Mouse (Mus musculus): Measurements from ENCODE around the gene Epha2. TPM values are rescaled to one million over a fixed set of nuclear protein-coding genes. Genes with fewer than 3 reads are reported as not detected.

Gene Epha2
- total RNA-seq, 1 experiment, result 256 TPM

DNA sequence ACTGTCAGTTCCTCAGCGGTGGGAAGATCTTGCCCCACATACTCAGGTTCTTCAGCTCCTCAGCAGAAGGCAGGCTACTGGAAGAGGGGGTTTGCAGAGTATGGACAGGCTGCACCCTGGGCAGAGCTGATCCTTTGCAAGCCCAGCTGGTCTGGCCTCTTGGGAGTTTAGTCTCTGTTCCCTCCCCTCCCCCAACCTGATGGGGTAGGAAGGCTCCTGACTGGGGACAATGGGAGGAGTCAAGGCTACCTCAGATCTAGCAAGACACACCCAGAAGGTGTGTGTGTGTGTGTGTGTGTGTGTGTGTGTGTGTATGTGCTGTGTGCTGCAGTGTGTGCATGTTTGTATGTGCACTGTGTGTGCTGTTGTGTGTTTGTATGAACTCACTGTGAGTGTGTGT is 37.8 kb downstream of the Epha2 start:
- H3K36me3 ChIP-seq (ENCODE audit: control insufficient read depth, insufficient read depth, low read length, poor library complexity, severe bottlenecking), result no peaks in the 10 kb centered on the region
- no peak overlapping the region for H3K9ac ChIP-seq (ENCODE audit: insufficient read depth, low read depth, low read length, poor library complexity, severe bottlenecking)
- no peaks in the 10 kb centered on the region for H3K9me3 ChIP-seq (ENCODE audit: control insufficient read depth, insufficient read depth, low read depth, low read length)
- peak; percentile 75 for DNase-seq (ENCODE audit: low read depth, low spot score)
- H3K27ac ChIP-seq (ENCODE audit: insufficient read depth, low read depth, low read length, poor library complexity, severe bottlenecking), result no peak overlapping the region; the same call in 1 of the 2 replicates
- H3K4me3 ChIP-seq (ENCODE audit: insufficient read depth in 1 of 2, low read depth in 1 of 2, low read length in 2 of 2, poor library complexity in 1 of 2, severe bottlenecking in 1 of 2), result peak overlapping the region; percentile 5 to 47; a peak in 1 of 4 replicates
- in situ Hi-C loops (cut with MboI; ENCODE audit: low sequenced_read_pairs in 2 of 2, unreplicated experiment in 2 of 2), result no loop called here
- peaks cover 13 to 43% of the 10 kb centered on the region in 2 experiments for H3K4me1 ChIP-seq (ENCODE audit: control insufficient read depth in 2 of 2, insufficient read depth in 2 of 2, low read length in 2 of 2, poor library complexity in 1 of 2)
- TF ChIP-seq MAFK (IDR thresholded peaks at IDR 0.05; ENCODE audit: insufficient read depth, low read depth, low read length), result no peak
- TF ChIP-seq HCFC1 (IDR thresholded peaks at IDR 0.05; ENCODE audit: borderline replicate concordance, insufficient read depth, low read length), result no peak

DNA sequence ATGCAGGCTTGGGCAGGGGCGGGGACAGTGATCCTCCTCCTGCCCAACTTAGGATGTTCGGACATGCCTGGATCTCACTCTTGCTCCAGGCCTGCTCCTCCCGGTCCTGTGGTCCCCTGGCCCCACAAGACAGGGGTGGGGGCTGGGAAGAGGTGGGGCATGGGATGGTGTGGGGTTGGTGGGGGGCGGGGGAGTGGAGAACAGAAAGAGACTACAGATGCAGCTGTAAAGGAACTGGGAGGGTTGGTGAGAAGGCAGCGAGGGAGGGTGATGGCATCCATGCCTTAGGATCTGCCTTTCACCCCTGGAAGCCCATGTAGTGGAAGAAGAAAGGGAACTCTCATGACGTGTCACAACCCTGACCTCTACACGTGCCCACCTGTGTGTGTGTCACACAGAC is 40.4 kb downstream of the Epha2 start:
- Histone ChIP-seq H3K36me3 (ENCODE audit: control insufficient read depth, insufficient read depth, low read length, poor library complexity, severe bottlenecking) (no peaks in the 10 kb centered on the region), H3K4me3 (ENCODE audit: insufficient read depth in 1 of 2, low read depth in 1 of 2, low read length in 2 of 2, poor library complexity in 1 of 2, severe bottlenecking in 1 of 2) (no peak overlapping the region), H3K9me3 (ENCODE audit: control insufficient read depth, insufficient read depth, low read depth, low read length) (no peaks in the 10 kb centered on the region), H3K27ac (ENCODE audit: insufficient read depth, low read depth, low read length, poor library complexity, severe bottlenecking) (no peak overlapping the region), H3K4me1 (ENCODE audit: control insufficient read depth in 2 of 2, insufficient read depth in 2 of 2, low read length in 2 of 2, poor library complexity in 1 of 2) (peaks cover 13 to 26% of the 10 kb centered on the region in 2 experiments), H3K9ac (ENCODE audit: insufficient read depth, low read depth, low read length, poor library complexity, severe bottlenecking) (no peak overlapping the region)
- in situ Hi-C loops (cut with MboI; ENCODE audit: low sequenced_read_pairs in 2 of 2, unreplicated experiment in 2 of 2), result no loop called here
- no peak for DNase-seq (ENCODE audit: low read depth, low spot score)
- TF ChIP-seq MAFK (IDR thresholded peaks at IDR 0.05; ENCODE audit: insufficient read depth, low read depth, low read length), result no peak
- no peak for TF ChIP-seq ZNF384 (IDR thresholded peaks at IDR 0.05; ENCODE audit: low read depth, low read length)
- no peak for TF ChIP-seq CHD2 (IDR thresholded peaks at IDR 0.05; ENCODE audit: low read depth, low read length)
- TF ChIP-seq ZC3H11A (IDR thresholded peaks at IDR 0.05; ENCODE audit: borderline replicate concordance, low read depth, low read length), result no peak
- no peak for TF ChIP-seq HCFC1 (IDR thresholded peaks at IDR 0.05; ENCODE audit: borderline replicate concordance, insufficient read depth, low read length)

- Histone ChIP-seq H3K27ac (ENCODE audit: insufficient read depth, low read depth, low read length, poor library complexity, severe bottlenecking) (no peak overlapping the region), H3K9me3 (ENCODE audit: control insufficient read depth, insufficient read depth, low read depth, low read length) (no peaks in the 10 kb centered on the region), H3K4me3 (ENCODE audit: insufficient read depth in 1 of 2, low read depth in 1 of 2, low read length in 2 of 2, poor library complexity in 1 of 2, severe bottlenecking in 1 of 2) (no peak overlapping the region), H3K4me1 (ENCODE audit: control insufficient read depth in 2 of 2, insufficient read depth in 2 of 2, low read length in 2 of 2, poor library complexity in 1 of 2) (peaks cover 13 to 23% of the 10 kb centered on the region in 2 experiments), H3K9ac (ENCODE audit: insufficient read depth, low read depth, low read length, poor library complexity, severe bottlenecking) (no peak overlapping the region), H3K36me3 (ENCODE audit: control insufficient read depth, insufficient read depth, low read length, poor library complexity, severe bottlenecking) (no peaks in the 10 kb centered on the region)
- TF ChIP-seq HCFC1 (IDR thresholded peaks at IDR 0.05; ENCODE audit: borderline replicate concordance, insufficient read depth, low read length) (no peak), MAFK (IDR thresholded peaks at IDR 0.05; ENCODE audit: insufficient read depth, low read depth, low read length) (no peak), ZNF384 (IDR thresholded peaks at IDR 0.05; ENCODE audit: low read depth, low read length) (no peak), ZC3H11A (IDR thresholded peaks at IDR 0.05; ENCODE audit: borderline replicate concordance, low read depth, low read length) (no peak), CHD2 (IDR thresholded peaks at IDR 0.05; ENCODE audit: low read depth, low read length) (no peak)
- no peak for DNase-seq (ENCODE audit: low read depth, low spot score)
- in situ Hi-C loops (cut with MboI; ENCODE audit: low sequenced_read_pairs in 2 of 2, unreplicated experiment in 2 of 2), result no loop called here
These were observed 42.5 kb downstream of the Epha2 start for GRCm38 (mm10) chr4:141343515-141343914.

GRCm38 (mm10) chr4:141345219-141345618 is 44.2 kb downstream of the Epha2 start:
- DNase-seq (ENCODE audit: low read depth, low spot score), result no peak
- TF ChIP-seq HCFC1 (IDR thresholded peaks at IDR 0.05; ENCODE audit: borderline replicate concordance, insufficient read depth, low read length) (no peak), MAFK (IDR thresholded peaks at IDR 0.05; ENCODE audit: insufficient read depth, low read depth, low read length) (no peak), CHD2 (IDR thresholded peaks at IDR 0.05; ENCODE audit: low read depth, low read length) (no peak), ZC3H11A (IDR thresholded peaks at IDR 0.05; ENCODE audit: borderline replicate concordance, low read depth, low read length) (no peak), ZNF384 (IDR thresholded peaks at IDR 0.05; ENCODE audit: low read depth, low read length) (no peak)
- Histone ChIP-seq H3K27ac (ENCODE audit: insufficient read depth, low read depth, low read length, poor library complexity, severe bottlenecking) (no peak overlapping the region), H3K4me3 (ENCODE audit: insufficient read depth in 1 of 2, low read depth in 1 of 2, low read length in 2 of 2, poor library complexity in 1 of 2, severe bottlenecking in 1 of 2) (no peak overlapping the region), H3K9ac (ENCODE audit: insufficient read depth, low read depth, low read length, poor library complexity, severe bottlenecking) (no peak overlapping the region), H3K36me3 (ENCODE audit: control insufficient read depth, insufficient read depth, low read length, poor library complexity, severe bottlenecking) (no peaks in the 10 kb centered on the region), H3K4me1 (ENCODE audit: control insufficient read depth in 2 of 2, insufficient read depth in 2 of 2, low read length in 2 of 2, poor library complexity in 1 of 2) (peaks cover 2 to 11% of the 10 kb centered on the region in 2 experiments; a peak in 2 of 4 replicates), H3K9me3 (ENCODE audit: control insufficient read depth, insufficient read depth, low read depth, low read length) (no peaks in the 10 kb centered on the region)
- in situ Hi-C loops (cut with MboI; ENCODE audit: low sequenced_read_pairs in 2 of 2, unreplicated experiment in 2 of 2), result no loop called here

DNA sequence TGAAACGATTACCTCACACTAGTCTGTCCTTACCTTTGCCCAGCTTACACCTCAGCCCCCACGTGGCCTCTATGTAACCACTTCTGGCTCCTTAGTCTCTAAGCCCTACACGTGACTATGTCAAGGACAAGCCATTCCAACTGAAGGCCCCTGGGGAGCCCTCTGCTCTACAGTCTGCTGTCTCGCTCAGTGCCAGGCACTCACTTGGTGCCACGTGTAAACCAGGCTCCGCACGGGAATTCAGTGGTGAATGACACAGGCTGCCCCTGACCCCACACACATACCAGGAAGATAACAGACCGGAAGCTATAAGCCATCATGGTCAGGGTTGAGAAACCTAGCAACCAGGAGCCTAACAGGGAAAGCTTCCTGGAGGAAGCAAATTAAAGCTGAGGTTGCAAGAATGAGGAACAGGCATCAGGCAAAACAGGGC is 46.3 kb downstream of the Epha2 start:
- TF ChIP-seq MAFK (IDR thresholded peaks at IDR 0.05; ENCODE audit: insufficient read depth, low read depth, low read length) (peak; percentile 72), ZC3H11A (IDR thresholded peaks at IDR 0.05; ENCODE audit: borderline replicate concordance, low read depth, low read length) (no peak)
- H3K36me3 ChIP-seq (ENCODE audit: control insufficient read depth, insufficient read depth, low read length, poor library complexity, severe bottlenecking), result no peaks in the 10 kb centered on the region
- DNase-seq (ENCODE audit: low read depth, low spot score), result no peak
- no peak overlapping the region for H3K27ac ChIP-seq (ENCODE audit: insufficient read depth, low read depth, low read length, poor library complexity, severe bottlenecking)
- no peak overlapping the region for H3K4me3 ChIP-seq (ENCODE audit: insufficient read depth in 1 of 2, low read depth in 1 of 2, low read length in 2 of 2, poor library complexity in 1 of 2, severe bottlenecking in 1 of 2)
- no peak overlapping the region; the same call in 1 of the 2 replicates for H3K9ac ChIP-seq (ENCODE audit: insufficient read depth, low read depth, low read length, poor library complexity, severe bottlenecking)
- in situ Hi-C loops (cut with MboI; ENCODE audit: low sequenced_read_pairs in 2 of 2, unreplicated experiment in 2 of 2), result no loop called here
- H3K4me1 ChIP-seq (ENCODE audit: control insufficient read depth in 2 of 2, insufficient read depth in 2 of 2, low read length in 2 of 2, poor library complexity in 1 of 2), result peaks cover 2 to 11% of the 10 kb centered on the region in 2 experiments; a peak in 3 of 4 replicates
- no peaks in the 10 kb centered on the region for H3K9me3 ChIP-seq (ENCODE audit: control insufficient read depth, insufficient read depth, low read depth, low read length)
